Mouse (Mus musculus): ENCODE data around the gene Igf1. TPM values are rescaled to one million over a fixed set of nuclear protein-coding genes. Genes with fewer than 3 reads are reported as not detected.

Gene Igf1
- polyA plus RNA-seq, 1 experiment, result 73.2 TPM

GRCm38 (mm10) chr10:87869151-87869550, 11.1 kb downstream of the Igf1 start:
- Histone ChIP-seq H3K4me1 (ENCODE audit: control insufficient read depth, insufficient read depth, low read length) (peaks cover 9% of the 10 kb centered on the region), H3K27ac (ENCODE audit: insufficient read depth, low read length) (no peak overlapping the region), H3K4me3 (ENCODE audit: insufficient read depth, low read length) (no peak overlapping the region)
- TF ChIP-seq CTCF (IDR thresholded peaks at IDR 0.05; ENCODE audit: borderline replicate concordance, insufficient read depth, low read length) (no peak), POLR2A (IDR thresholded peaks at IDR 0.05; ENCODE audit: low read depth, low read length) (no peak)

DNA sequence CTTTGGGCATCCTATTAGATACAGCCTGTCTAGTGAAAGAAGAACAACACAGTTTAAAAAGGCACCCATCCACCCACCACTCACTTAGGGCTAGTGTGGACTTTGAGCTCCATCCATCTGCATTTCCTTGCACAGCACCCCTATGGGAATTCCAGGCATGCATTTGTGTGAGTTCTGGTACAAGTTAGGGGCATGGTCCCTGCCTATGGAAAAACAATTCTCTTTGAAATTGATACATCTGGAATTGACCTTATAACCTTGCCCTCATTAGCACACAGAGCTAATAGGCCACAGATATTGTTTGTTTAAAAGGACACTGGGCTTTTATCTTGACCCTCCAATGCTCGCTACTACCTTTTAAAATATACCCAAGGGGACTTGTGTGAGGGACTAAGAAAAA, 11.6 kb downstream of the Igf1 start:
- H3K27ac ChIP-seq (ENCODE audit: insufficient read depth, low read length), result no peak overlapping the region
- TF ChIP-seq POLR2A (IDR thresholded peaks at IDR 0.05; ENCODE audit: low read depth, low read length), result no peak
- no peak overlapping the region for H3K4me3 ChIP-seq (ENCODE audit: insufficient read depth, low read length)
- H3K4me1 ChIP-seq (ENCODE audit: control insufficient read depth, insufficient read depth, low read length), result peaks cover 9% of the 10 kb centered on the region

DNA sequence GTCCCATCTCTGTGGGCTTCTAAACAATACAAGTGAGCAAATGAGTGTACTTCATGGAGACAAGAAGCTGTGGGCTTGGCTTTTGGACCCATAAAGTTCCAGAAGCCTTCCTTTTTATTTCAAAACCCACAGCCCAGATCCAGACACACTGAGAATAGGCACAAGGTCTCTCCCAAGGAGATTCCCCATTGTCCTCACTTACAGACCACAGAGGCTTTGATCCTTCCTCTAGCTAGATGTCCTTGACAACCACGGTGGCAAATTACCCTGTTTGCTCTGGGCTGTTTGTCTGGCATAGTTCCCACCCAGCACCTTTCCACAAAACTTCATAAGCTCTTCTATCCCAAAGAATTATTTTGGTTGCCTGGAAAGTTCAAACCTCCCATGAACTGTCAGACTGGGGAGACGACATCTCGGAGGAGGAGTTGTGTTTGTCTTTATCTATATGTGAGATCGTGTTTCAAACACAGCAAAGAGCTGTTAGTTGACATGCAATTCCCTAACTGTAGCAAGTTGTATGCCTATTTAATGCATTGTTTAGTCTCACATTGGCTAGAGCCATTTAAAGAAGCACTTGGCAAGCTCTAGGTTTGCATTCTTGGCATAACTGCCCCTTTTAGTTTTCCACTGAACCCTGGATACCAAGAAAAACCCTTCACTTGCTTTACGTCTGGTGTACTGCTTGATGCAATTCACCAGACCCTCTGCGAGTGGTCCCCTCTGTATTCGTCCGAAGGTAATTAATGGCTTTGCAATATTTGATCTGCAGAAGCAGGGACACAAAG, 14.0 kb downstream of the Igf1 start:
- Histone ChIP-seq H3K27ac (ENCODE audit: insufficient read depth, low read length) (peak overlapping the region; percentile 57), H3K4me1 (ENCODE audit: control insufficient read depth, insufficient read depth, low read length) (0 out of 2 replicates have a peak, but pooled peaks cover 6% of the 10 kb centered on the region), H3K4me3 (ENCODE audit: insufficient read depth, low read length) (no peak overlapping the region)
- TF ChIP-seq POLR2A (IDR thresholded peaks at IDR 0.05; ENCODE audit: low read depth, low read length), result no peak
- TF ChIP-seq CTCF (IDR thresholded peaks at IDR 0.05; ENCODE audit: borderline replicate concordance, insufficient read depth, low read length), result no peak

GRCm38 (mm10) chr10:87872854-87873253, 14.8 kb downstream of the Igf1 start:
- TF ChIP-seq CTCF (IDR thresholded peaks at IDR 0.05; ENCODE audit: borderline replicate concordance, insufficient read depth, low read length) (no peak), POLR2A (IDR thresholded peaks at IDR 0.05; ENCODE audit: low read depth, low read length) (no peak)
- Histone ChIP-seq H3K4me1 (ENCODE audit: control insufficient read depth, insufficient read depth, low read length) (0 out of 2 replicates have a peak, but pooled peaks cover 6% of the 10 kb centered on the region), H3K27ac (ENCODE audit: insufficient read depth, low read length) (no peak overlapping the region), H3K4me3 (ENCODE audit: insufficient read depth, low read length) (no peak overlapping the region)

GRCm38 (mm10) chr10:87873516-87873915, 15.5 kb downstream of the Igf1 start:
- 0 out of 2 replicates have a peak, but pooled peaks cover 6% of the 10 kb centered on the region for H3K4me1 ChIP-seq (ENCODE audit: control insufficient read depth, insufficient read depth, low read length)
- no peak overlapping the region for H3K27ac ChIP-seq (ENCODE audit: insufficient read depth, low read length)
- TF ChIP-seq CTCF (IDR thresholded peaks at IDR 0.05; ENCODE audit: borderline replicate concordance, insufficient read depth, low read length) (no peak), POLR2A (IDR thresholded peaks at IDR 0.05; ENCODE audit: low read depth, low read length) (no peak)
- no peak overlapping the region for H3K4me3 ChIP-seq (ENCODE audit: insufficient read depth, low read length)

DNA sequence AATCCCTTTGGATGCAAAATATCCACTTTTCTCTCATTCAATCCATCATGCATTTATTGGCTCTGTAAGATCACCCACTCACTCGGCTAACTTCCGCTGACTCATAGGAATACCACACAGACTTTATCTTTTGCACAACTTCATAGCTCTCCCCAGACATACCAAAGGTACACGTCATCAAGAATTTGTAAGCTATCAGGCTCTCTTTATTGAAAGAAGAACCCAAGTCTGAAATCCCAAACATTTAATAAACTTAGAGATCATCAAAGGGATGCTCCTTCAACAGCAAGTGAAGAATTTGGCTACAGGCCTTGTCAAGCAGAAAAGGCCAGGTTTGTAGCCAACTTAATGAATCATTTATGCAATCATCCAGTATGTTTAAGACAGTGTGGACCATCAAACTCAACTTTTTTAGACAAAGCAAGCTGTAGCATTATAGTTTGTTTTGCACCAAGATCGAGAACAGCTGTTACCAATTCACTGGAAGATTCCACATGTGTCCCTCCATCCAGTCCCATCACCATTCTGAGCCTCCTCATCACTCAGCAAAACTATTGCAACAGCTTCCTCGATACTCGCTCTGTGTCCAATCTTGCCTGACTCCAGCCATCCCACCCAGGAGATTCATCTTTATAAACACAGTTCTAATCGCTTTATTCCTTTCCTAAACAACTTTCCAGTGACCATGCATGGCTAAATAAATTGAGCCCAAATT, 22.2 kb downstream of the Igf1 start:
- peaks cover 15% of the 10 kb centered on the region for H3K4me1 ChIP-seq (ENCODE audit: control insufficient read depth, insufficient read depth, low read length)
- no peak overlapping the region for H3K4me3 ChIP-seq (ENCODE audit: insufficient read depth, low read length)
- TF ChIP-seq POLR2A (IDR thresholded peaks at IDR 0.05; ENCODE audit: low read depth, low read length), result no peak
- TF ChIP-seq CTCF (IDR thresholded peaks at IDR 0.05; ENCODE audit: borderline replicate concordance, insufficient read depth, low read length), result no peak
- peak overlapping the region; percentile 84 for H3K27ac ChIP-seq (ENCODE audit: insufficient read depth, low read length)

DNA sequence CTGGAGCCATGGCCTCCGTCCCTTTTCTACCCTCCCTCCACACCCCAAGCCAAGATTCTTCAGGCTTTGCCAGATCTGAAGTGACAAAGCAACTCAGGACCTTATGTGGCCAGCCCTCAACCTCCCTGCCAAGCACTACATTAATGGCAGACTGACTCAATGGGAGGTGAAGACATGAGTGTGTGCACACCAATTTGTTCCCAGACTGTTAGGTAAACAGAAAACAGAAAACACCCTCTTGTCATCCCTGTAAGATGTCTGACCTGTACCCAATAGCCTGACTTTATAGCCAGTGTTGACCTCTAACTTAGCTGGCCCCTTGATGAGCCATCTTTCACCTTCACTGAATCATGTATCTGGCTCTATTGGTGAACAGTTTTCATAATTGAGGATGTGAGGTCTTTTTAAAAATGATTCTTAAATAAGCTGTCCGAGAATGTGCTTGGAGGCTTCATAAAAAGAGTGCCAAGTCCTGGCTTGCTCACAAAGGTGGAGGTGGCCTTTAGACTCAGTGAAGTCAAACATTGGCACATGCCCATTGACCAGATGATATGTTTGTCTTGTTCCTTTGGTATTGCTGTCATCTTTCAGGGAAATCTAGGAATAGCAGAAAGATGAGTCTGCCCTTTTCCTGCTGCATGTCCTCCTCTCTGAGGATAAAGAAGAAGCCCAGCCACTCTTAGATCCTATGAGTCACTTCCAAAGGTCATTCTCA, 27.4 kb downstream of the Igf1 start:
- TF ChIP-seq CTCF (IDR thresholded peaks at IDR 0.05; ENCODE audit: borderline replicate concordance, insufficient read depth, low read length), result no peak
- TF ChIP-seq POLR2A (IDR thresholded peaks at IDR 0.05; ENCODE audit: low read depth, low read length), result no peak
- Histone ChIP-seq H3K27ac (ENCODE audit: insufficient read depth, low read length) (no peak overlapping the region), H3K4me3 (ENCODE audit: insufficient read depth, low read length) (no peak overlapping the region)

GRCm38 (mm10) chr10:87889850-87890249, 31.8 kb downstream of the Igf1 start:
- TF ChIP-seq CTCF (IDR thresholded peaks at IDR 0.05; ENCODE audit: borderline replicate concordance, insufficient read depth, low read length), result no peak
- TF ChIP-seq POLR2A (IDR thresholded peaks at IDR 0.05; ENCODE audit: low read depth, low read length), result no peak
- H3K4me1 ChIP-seq (ENCODE audit: control insufficient read depth, insufficient read depth, low read length), result peaks cover 7% of the 10 kb centered on the region
- no peak overlapping the region for H3K27ac ChIP-seq (ENCODE audit: insufficient read depth, low read length)
- H3K4me3 ChIP-seq (ENCODE audit: insufficient read depth, low read length), result no peak overlapping the region

More for the DNA sequence above, 27.4 kb downstream of the Igf1 start:
- H3K4me1 ChIP-seq (ENCODE audit: control insufficient read depth, insufficient read depth, low read length), result peaks cover 16% of the 10 kb centered on the region

GRCm38 (mm10) chr10:87892256-87892655, 34.2 kb downstream of the Igf1 start:
- TF ChIP-seq CTCF (IDR thresholded peaks at IDR 0.05; ENCODE audit: borderline replicate concordance, insufficient read depth, low read length), result no peak
- no peak for TF ChIP-seq POLR2A (IDR thresholded peaks at IDR 0.05; ENCODE audit: low read depth, low read length)
- 0 out of 2 replicates have a peak, but pooled peaks cover 3% of the 10 kb centered on the region for H3K4me1 ChIP-seq (ENCODE audit: control insufficient read depth, insufficient read depth, low read length)
- no peak overlapping the region for H3K4me3 ChIP-seq (ENCODE audit: insufficient read depth, low read length)
- H3K27ac ChIP-seq (ENCODE audit: insufficient read depth, low read length), result no peak overlapping the region

All from embryonic fibroblast, embryonic 13.5 days (primary cell).